Comparison of ENCODE assay signal across 9 mouse cellular contexts in genomic region chr3:135516891-135517290, GRCm38 (mm10). TPM values are rescaled to one million over a fixed set of nuclear protein-coding genes. Genes with fewer than 3 reads are reported as not detected.
DNase-seq lines count a peak whose midpoint lies in the region; ATAC-seq and TF ChIP-seq lines count a peak whose summit lies in the region.
"Had no signal": no experiment of that assay in that cellular context is flagged by ENCODE, and none has a peak within 500 bp of the region (broad histone marks: within the 10 kb centered on the region; RNA-seq: fewer than 3 reads in every experiment).

No protein-coding gene starts in this region.

- H3K27me3 ChIP-seq in liver, embryonic 13.5 days: no peaks in the 10 kb centered on the region
- no peaks in the 10 kb centered on the region for H3K27me3 ChIP-seq in stomach, embryonic 16.5 days (ENCODE audit: control insufficient read depth, insufficient read depth, low read length)
- H3K27me3 ChIP-seq: neural tube, embryonic 12.5 days had no signal

- DNase-seq in gastrocnemius, adult 2 months: peak; percentile 73
- no peak for DNase-seq in gastrocnemius, postnatal 36 days
- DNase-seq in heart, adult 8-10 months (ENCODE audit: low spot score): peak; percentile 83
- no peak for DNase-seq in liver, embryonic 13.5 days
- DNase-seq in left cerebral cortex, adult 2 months (ENCODE audit: extremely low spot score in 1 of 2, low spot score in 2 of 2): no peak
- DNase-seq in urinary bladder, postnatal 14 days (ENCODE audit: low spot score): no peak

- no peak for TF ChIP-seq CTCF in gastrocnemius, adult 2 months (IDR thresholded peaks at IDR 0.05)
- no peak for TF ChIP-seq CTCF in left cerebral cortex, adult 2 months (IDR thresholded peaks at IDR 0.05)

- no peaks in the 10 kb centered on the region for H3K36me3 ChIP-seq in liver, embryonic 13.5 days
- no peaks in the 10 kb centered on the region for H3K36me3 ChIP-seq in stomach, embryonic 16.5 days (ENCODE audit: control insufficient read depth, insufficient read depth, low read length)
- H3K36me3 ChIP-seq: neural tube, embryonic 12.5 days had no signal

- 18% methylated on average over 6 of the region's 6 CpGs for WGBS in liver, embryonic 13.5 days (ENCODE audit: insufficient replicate concordance)
- 27% methylated on average over 6 of the region's 6 CpGs for WGBS in stomach, embryonic 16.5 days

- intact Hi-C loops in gastrocnemius, adult 2 months (cut with DNase I): loop anchor here (5.0 kb wide), 1 partner anchor 80 kb away; the partner anchor contains the start of gene Ube2d3
- intact Hi-C loops in gastrocnemius, postnatal 36 days (cut with DNase I): no loop called here
- intact Hi-C loops in left cerebral cortex, adult 2 months (cut with DNase I): no loop called here

- H3K27ac ChIP-seq in gastrocnemius, adult 2 months: peak overlapping the region; percentile 79
- no peak overlapping the region for H3K27ac ChIP-seq in liver, embryonic 13.5 days
- H3K27ac ChIP-seq in stomach, embryonic 16.5 days (ENCODE audit: low read length): no peak overlapping the region
- H3K27ac ChIP-seq in left cerebral cortex, adult 2 months: no peak overlapping the region
- H3K27ac ChIP-seq: neural tube, embryonic 12.5 days had no signal

- peak; percentile 30 for ATAC-seq in activated CD4-positive, CD25-positive, alpha-beta regulatory T cell, adult 4 months
- peak; percentile 78 for ATAC-seq in liver, embryonic 13.5 days (ENCODE audit: low read depth)
- peak; percentile 84 for ATAC-seq in stomach, embryonic 16.5 days (ENCODE audit: insufficient read depth, low FRiP score)

- H3K4me2 ChIP-seq in liver, embryonic 13.5 days: 0 out of 2 replicates have a peak overlapping the region, but pooled peaks have one; percentile 10
- H3K4me2 ChIP-seq in stomach, embryonic 16.5 days (ENCODE audit: low read depth, low read length): no peak overlapping the region
- H3K4me2 ChIP-seq: neural tube, embryonic 12.5 days had no signal

- peak overlapping the region; percentile 29; the same call in 1 of the 2 replicates for H3K4me3 ChIP-seq in gastrocnemius, adult 2 months
- H3K4me3 ChIP-seq in liver, embryonic 13.5 days (replicated peaks): no peak overlapping the region
- no peak overlapping the region for H3K4me3 ChIP-seq in stomach, embryonic 16.5 days (replicated peaks; ENCODE audit: low read length)
- no peak overlapping the region for H3K4me3 ChIP-seq in left cerebral cortex, adult 2 months
- H3K4me3 ChIP-seq: neural tube, embryonic 12.5 days had no signal

- peaks cover 13% of the 10 kb centered on the region for H3K4me1 ChIP-seq in liver, embryonic 13.5 days (replicated peaks)
- H3K4me1 ChIP-seq in stomach, embryonic 16.5 days (ENCODE audit: control insufficient read depth, insufficient read depth, low read length): peaks cover 8% of the 10 kb centered on the region
- H3K4me1 ChIP-seq: neural tube, embryonic 12.5 days had no signal

- no peak overlapping the region for H3K9ac ChIP-seq in liver, embryonic 13.5 days
- no peak overlapping the region for H3K9ac ChIP-seq in stomach, embryonic 16.5 days (ENCODE audit: low read length)
- H3K9ac ChIP-seq: neural tube, embryonic 12.5 days had no signal

- H3K9me3 ChIP-seq in liver, embryonic 13.5 days (replicated peaks): no peaks in the 10 kb centered on the region
- no peaks in the 10 kb centered on the region for H3K9me3 ChIP-seq in stomach, embryonic 16.5 days (replicated peaks; ENCODE audit: control insufficient read depth, low read length)
- H3K9me3 ChIP-seq: neural tube, embryonic 12.5 days had no signal

RNA-seq across cellular contexts. Expression of gene Manba, which starts 31.5 kb away (rescaled TPM):
- total RNA-seq in gastrocnemius, adult 2 months (2021): 1 to 10 TPM; 2.3 to 5.6 TPM
- total RNA-seq in gastrocnemius, postnatal 36 days (2021): 1 to 10 TPM; 3.3 to 4.2 TPM
- 10 to 100 TPM; 16.9 to 20.9 TPM for polyA plus RNA-seq in activated CD4-positive, CD25-positive, alpha-beta regulatory T cell, adult 4 months (2017; shearing (Covaris generic))
- 10 to 100 TPM; 15.8 to 19.3 (median 16.8) TPM for total RNA-seq in heart, adult 8-10 months (2022)
- polyA plus RNA-seq in liver, embryonic 13.5 days (2015; fragmentation: Nextera tagmentation; extraction: Ambion mirVana): 4.9 and 6.4 TPM in 2 replicates
- polyA plus RNA-seq in stomach, embryonic 16.5 days (2015; fragmentation: Nextera tagmentation; extraction: Ambion mirVana): 16.8 and 18.3 TPM in 2 replicates
- 10 to 100 TPM in 1 of 2 experiments, 1 to 10 TPM in 1; 8.9 to 15.5 TPM for total RNA-seq in left cerebral cortex, adult 2 months (2021)

Comparison
In these comparisons a context has a peak if more than half of its experiments do, and no peak if none do; other contexts are left out.
1. DNase-seq: peak in gastrocnemius, adult 2 months (single experiment) and heart, adult 8-10 months (single experiment); none in gastrocnemius, postnatal 36 days (0 of 2), liver, embryonic 13.5 days (single experiment), left cerebral cortex, adult 2 months (0 of 2) and urinary bladder, postnatal 14 days (single experiment).
2. ATAC-seq: peak in every context shown above with its lines; median percentile 84 in stomach, embryonic 16.5 days; 78 in liver, embryonic 13.5 days; 30 in activated CD4-positive, CD25-positive, alpha-beta regulatory T cell, adult 4 months.